Mouse (Mus musculus): ENCODE data around the gene Slc38a10.

GRCm38 (mm10) chr11:120179374-120179773, 28.2 kb upstream of the Slc38a10 start:
- no peak for TF ChIP-seq RAD21 (IDR thresholded peaks at IDR 0.05; ENCODE audit: low read depth, low read length)
- no peak for TF ChIP-seq ELF1 (IDR thresholded peaks at IDR 0.05; ENCODE audit: low read depth, low read length)
- no peak for TF ChIP-seq HCFC1 (IDR thresholded peaks at IDR 0.05; ENCODE audit: low read depth, low read length)
- TF ChIP-seq CTCF (IDR thresholded peaks at IDR 0.05 in 2 of 3, conservative IDR thresholded peaks at IDR 0.05 in 1 of 3; ENCODE audit: control insufficient read depth in 1 of 3, insufficient read depth in 1 of 3, low read depth in 2 of 3, low read length in 3 of 3, poor library complexity in 1 of 3, severe bottlenecking in 1 of 3): no peak
- no peak for TF ChIP-seq POLR2AphosphoS2 (IDR thresholded peaks at IDR 0.05; ENCODE audit: low read length)
- TF ChIP-seq POLR2A (IDR thresholded peaks at IDR 0.05; ENCODE audit: control insufficient read depth in 1 of 2, insufficient read depth in 1 of 2, low read depth in 1 of 2, low read length in 2 of 2, poor library complexity in 1 of 2): no peak

All from MEL (cell line).